Mouse (Mus musculus): ENCODE measurements around the gene Pank1.

Gene Pank1

DNA sequence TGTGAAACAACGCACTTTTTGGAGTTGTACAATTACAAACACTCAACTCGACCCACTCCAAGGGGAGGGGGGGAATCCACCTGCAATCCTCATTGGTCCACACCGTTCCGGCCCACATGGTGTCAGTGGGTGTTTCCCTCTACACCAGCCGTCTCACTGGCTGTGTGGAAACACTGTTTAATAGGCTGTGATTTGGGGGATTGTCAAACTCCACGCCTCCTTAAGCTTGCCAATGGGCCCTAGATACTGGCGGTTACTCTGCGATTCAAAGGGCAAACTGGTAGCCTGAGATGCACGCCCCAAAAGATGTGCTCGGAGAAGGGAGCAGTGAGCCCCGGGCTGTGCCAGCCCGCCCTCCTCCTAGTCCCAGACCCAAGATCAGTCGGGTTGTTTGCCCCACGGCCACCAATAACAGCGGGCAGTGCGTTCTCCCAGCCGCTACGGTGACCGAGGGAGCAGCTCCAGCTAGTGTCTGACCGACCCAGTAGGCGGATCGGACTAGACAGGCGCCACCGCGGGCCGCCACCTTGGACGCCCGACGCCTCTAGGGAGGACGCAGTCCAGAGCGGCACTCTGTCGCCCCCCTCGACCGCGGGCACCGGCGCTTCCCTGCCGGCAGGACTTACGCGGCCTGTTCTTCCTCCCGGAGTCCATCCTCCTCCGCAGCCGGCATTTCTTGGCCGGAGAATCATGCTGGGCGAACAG lies 1.2 kb downstream of the Pank1 start:
- peak; percentile 72 to 73 for DNase-seq

DNA sequence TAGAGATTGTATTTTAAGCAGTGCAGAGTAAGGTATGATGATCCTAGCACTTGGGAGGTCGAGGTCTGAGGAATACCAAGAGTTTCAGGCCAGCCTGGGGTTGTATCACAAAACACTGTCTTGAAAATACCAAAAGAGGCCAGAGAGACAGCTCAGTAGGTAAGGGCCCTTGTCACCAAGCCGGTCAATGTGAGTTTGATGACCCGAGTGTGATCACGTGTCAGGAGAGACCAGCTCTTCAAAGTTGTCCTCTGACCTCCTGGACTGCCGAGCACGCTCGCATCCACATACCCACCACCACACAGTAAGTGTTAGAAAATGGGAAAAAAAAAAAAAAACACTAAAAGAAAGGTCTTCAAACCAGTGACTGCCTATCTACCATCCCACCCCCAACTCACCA lies 2.6 kb downstream of the Pank1 start:
- DNase-seq: no peak

DNA sequence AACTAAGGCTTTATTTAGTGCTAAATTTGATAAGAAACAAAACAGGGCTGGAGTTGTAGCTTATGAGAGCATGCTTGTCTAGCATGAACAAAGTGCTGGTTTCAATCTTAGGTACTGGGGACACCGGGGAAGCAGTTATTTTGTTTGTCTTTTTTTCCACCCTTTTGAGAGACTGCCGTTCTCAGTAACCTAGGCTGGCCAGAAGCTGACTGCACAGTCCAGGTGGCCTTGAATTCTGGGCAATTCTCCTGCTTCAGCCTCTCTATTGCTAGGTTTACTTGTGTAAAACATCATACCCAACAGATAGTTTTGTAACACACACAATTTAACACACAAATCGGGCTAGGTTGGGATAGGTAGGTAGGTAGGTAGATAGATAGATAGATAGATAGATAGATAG lies 9.9 kb downstream of the Pank1 start:
- DNase-seq: no peak

DNA sequence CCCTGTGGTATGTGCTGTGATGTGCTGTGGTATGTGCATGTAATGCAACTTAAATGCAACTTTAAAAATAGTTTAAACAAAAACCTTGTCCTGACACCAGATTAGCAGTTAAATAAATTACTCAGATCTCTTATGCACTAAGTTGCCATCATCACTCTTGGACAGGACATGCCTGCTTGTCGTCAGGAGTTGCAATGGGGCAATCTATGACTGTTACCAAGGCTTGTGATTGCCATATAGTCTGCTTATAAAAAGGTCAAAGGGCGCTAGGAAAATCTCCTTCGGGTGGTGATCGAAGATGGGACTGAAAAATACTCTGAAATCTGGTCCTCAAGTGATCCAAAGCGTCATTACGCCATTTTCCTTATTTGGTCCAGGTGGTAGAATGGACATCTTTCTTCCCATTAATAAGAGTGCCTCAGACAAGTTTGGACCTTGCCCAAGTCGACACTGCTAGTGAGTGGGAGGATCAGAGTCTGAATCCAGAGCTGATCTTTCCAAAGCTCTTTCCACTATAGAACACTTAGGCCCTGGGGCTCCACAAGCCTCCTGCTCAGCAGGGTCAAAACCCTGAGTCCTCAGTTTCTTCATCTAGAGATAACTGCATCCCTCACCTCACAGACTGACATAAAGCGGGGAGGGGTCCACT lies 11.0 kb downstream of the Pank1 start:
- no peak for DNase-seq

DNA sequence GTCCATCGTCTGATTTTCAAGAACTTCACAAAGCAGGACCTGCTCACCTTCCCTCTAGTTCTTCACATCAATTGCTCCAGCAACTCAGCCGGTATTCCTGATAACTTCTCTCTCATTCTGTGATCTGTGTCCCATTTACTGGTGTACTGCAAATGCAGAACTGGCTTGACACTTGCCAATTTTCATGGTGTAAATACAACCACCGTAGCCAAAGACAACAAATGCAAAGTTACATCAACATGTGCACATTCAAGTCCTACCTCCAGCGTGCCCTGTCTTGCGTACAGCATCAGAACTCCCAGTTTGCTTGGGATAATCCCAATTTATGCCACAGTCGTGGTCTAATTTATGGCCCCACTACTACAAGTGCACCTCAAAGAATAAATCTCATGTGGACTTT lies 15.5 kb downstream of the Pank1 start:
- no peak for DNase-seq

DNA sequence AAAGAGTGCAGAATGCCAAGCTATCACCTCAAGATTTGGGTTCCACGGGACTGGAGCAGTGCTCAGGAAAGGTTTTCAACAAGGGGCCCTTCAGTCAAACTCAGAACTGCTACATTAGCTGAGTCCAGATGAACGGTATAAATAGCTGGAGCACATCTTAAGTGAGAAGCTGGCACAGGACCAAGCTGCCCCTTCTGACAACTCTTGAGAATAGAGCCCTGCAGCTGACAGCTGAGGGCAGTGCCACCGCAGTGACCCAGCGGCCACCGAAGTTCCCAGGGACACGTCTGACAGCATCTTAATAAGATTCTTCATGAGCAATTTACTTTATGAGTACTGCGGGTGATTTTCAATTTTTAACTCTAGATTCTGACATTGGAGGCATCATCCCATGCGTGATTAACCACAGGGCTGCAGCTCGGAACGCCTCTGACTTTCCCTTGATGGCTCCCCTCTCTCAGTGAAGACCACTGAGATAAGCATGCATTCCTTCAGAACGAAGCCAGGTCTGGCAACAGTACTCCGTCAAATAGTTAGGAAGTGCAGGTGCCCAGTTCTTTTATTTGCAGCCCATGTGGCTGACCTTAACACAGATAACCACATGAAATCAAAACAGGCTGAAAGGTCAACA lies 23.1 kb downstream of the Pank1 start:
- DNase-seq: no peak

DNA sequence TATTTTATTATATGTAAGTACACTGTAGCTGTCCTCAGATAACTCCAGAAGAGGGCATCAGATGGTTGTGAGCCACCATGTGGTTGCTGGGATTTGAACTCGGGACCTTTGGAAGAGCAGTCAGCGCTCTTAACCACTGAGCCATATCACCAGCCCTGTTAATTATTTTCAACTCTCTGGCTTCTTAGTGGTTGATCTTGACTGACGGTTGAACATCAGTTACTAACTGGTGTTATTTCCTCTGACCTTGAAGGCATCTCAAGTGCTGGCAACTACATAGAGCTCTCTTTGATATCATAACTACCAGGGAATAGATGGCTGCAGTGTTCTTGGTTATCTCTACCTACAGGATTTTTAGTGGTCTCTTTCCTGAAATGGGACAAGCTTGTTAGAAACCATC lies 28.1 kb downstream of the Pank1 start:
- DNase-seq: no peak

DNA sequence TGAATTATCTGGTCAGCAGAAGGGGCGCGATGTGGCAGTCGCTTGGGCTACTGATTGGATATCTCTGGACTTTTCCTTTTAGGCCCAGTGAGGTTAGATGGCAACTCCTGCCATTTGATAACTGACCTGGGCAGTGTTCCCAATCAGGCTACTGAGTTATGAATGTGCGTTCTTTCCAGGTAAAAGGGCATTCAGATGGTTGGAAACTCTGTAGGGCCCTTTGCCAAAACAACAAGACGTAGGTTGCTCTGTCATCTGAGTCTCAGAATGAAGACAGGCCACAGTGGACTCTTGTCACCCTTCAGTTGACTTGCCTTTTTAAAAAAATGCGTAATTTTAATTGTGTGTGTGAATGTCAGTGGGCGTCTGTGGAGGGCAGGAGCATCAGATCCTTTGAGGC lies 29.8 kb downstream of the Pank1 start:
- DNase-seq: no peak

DNA sequence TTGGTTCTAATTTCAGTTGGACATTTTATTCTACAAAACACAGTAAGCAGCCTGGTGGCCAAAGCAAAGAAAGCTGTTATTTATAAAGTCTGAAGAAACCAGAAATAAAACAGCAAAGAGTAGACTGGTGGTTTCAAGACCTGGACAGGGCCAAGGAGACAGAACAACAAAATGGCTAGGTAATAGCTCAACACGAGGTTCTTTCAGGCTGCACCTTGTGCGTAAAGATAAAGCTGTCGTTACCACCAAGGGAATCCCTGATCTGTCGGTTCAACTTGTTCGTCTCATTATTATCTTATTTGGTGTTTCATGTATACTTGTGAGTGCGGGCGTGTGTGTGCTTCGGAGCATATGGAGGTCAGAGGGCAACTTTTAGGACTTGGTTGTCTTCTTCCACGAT lies 31.1 kb downstream of the Pank1 start:
- no peak for DNase-seq

DNA sequence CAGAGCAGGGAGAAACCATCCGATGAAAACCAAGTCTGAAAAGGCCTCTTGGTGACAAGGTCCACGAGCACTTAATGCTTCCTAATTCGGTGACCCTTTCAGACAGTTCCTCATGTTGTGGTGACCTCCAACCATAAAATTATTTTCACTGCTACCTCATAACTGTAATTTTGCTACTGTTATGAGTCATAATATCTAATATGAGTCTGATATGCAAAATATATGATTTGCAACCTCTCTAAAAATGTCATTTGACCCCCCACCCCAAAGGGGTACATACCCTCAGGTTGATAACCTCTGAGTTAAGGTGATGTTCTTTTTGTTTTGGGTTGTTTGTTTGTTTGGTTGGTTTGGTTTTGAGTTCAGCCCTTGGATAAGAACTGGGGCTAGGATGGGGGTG lies 32.2 kb downstream of the Pank1 start:
- no peak for DNase-seq

DNA sequence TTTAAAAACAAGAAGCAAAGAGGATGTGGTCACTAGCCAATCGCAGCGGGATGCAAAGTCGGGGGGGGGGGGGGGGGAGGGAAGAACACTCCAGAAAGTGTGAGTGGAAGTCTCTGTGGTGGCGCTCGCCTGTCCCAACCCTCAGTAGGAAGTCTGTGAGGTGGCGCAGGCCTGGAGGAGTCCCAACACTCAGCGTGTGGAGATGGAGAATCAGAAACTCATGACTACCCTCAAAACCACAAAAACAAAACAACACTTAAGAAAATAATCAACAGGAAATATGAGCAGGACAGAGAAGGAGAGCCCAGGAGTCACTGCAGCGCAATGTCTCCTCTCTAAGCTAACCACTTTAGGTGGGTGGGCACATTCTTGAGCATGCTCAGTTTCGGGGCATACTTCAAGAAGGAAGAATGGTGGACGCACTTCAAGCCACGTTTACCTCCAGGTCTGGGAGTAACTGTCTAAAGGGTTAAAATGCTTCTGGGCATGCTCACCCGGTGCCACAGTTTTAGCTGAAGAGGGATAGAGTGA lies 32.7 kb downstream of the Pank1 start:
- DNase-seq: peak in 1 of 2 experiments; percentile 7

DNA sequence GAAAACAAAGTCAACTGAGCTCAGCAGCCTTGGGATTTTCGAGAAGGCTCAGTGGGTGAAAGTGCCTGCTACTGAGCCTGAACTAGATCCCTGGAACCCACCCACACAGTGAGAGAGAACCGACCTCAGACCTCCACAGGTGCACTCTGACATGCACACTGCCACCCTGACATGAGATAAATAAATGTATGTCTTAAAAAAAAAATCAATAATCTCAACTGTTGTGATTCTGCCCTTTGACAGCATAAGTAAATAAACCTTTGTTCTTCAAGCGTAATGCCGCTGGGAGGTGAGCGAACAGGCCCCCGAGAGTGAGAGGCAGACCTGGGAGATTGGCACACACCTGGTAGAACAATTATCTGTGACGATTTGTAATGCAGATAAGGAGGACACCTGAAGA lies 33.2 kb downstream of the Pank1 start:
- DNase-seq: peak in 1 of 2 experiments; percentile 6

DNA sequence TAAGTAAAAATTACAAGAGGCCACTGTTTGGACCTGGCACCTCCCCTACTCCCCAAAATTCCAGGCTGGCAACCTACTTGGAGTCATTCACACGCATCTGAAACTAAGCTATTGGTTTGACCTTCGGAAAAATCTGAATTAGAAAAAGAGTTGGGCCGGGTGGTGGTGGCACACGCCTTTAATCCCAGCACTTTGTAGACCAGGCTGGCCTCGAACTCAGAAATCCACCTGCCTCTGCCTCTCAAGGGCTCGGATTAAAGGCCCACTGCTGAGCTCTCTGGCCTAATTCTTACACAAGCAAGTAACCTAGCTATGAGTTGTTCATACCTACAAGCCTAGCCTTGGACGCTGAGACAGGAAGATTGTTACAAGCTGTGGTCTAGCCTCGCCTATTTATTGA lies 33.9 kb downstream of the Pank1 start:
- DNase-seq: no peak

DNA sequence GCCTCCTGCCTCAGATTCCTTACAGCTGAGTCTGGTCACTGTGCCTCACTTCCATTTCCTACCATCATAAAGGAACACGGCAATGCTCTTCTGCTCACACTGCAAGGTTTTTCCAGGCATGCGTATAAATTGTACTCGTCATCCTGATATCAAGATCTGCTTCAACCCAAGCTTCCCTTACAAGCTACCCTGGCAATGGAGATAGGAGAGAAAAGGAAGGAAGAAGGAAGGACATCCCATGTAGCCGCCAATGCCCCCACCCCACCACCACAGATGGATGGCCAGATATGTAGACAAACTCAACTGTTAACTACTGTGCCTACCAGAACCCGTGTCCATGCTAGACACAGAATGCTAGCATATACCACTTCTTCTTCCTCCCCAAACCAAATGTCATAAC lies 34.5 kb downstream of the Pank1 start:
- DNase-seq: no peak

DNA sequence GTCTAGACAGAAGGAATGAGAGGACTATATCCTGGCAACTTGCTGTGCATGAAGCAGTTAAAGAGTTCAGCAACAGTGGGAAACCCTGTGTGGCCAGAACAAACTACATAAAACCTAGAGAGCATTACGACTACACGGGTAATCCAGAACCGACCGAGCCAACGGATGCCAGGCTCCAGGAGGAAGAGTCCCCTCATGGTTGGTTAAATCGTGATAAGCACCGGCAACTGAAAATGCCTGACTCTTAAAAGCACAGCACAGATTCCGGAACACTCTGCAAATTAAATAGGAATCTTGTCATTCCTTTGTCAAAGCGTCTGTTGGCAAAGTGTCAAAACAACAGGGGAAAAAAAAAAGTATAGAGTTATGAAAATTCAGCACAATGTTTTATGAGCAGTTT lies 35.2 kb downstream of the Pank1 start:
- no peak for DNase-seq

DNA sequence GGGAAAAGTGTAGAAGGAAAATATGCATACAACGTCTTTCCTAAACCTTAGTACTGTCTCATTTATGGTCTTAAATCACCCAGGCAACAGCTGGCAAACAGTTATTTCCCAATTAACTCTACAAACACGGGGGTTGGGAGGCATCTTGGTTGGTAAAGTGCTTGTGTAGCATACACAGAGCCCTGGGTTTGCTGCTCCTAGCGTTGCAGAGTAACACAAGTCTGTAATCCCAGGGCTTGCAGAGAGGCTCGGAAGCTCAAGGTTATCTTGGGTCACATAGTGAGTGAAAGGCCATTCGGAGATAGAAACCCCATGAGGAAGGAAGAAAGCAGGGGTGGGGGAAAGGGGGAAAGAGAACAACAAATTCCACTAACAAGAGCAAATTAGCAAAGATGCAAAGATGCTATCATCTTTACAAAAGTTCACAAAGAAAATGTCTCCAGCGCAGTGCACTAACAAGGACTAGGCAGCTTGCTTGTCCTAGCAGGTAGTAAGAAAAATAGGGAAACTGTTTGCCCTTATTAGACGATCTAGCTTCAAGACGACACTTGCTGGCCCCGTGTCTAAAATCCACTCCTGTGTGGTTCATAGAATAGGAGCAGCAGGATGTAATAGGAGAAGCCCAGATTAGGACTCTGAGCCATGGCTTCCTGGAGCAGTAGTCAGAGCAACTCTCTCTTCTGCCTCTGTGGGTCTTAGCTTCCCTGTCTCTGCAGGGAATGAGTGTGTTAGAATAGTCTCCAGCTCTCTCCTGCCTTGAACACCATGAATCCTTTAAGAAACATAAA lies 37.3 kb downstream of the Pank1 start:
- DNase-seq: no peak

DNA sequence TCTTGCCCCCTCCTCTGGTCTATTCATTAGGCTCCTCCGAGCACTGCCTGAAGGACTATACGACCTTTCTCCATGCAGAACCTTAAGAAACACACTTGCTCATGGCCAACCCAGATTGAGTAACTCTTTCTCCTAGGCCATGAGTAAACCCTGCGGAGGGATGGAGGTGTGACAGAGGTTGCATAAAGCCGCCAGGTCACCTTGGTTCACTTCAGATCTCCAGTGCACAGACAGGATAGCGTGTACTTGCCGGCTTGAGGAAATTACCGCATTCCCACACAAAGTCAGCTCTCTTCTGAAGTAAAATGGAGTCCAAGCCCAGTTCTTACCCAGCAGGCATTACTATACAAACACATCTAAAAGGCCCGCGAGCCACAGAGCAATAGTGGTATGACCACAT lies 40.6 kb downstream of the Pank1 start:
- DNase-seq: no peak

DNA sequence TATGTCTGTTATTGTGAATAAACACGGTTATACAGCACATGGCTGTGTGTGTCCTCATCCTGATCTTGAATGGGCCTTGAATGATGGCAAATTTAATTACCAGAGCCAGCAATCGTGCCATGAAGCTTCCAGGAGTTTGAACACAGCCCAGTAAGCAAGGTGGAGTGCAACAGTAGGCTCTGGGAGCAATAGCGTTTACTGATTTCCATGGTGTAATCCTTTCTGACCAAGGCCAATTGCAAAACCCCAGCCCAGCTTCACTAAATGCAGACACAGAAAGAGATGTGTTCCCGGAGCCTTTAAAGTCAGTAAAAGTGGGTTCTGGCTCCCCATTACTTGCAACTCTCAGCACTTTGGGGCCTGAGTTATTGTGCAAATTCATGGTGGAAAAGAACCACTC lies 47.6 kb downstream of the Pank1 start:
- no peak for DNase-seq

DNA sequence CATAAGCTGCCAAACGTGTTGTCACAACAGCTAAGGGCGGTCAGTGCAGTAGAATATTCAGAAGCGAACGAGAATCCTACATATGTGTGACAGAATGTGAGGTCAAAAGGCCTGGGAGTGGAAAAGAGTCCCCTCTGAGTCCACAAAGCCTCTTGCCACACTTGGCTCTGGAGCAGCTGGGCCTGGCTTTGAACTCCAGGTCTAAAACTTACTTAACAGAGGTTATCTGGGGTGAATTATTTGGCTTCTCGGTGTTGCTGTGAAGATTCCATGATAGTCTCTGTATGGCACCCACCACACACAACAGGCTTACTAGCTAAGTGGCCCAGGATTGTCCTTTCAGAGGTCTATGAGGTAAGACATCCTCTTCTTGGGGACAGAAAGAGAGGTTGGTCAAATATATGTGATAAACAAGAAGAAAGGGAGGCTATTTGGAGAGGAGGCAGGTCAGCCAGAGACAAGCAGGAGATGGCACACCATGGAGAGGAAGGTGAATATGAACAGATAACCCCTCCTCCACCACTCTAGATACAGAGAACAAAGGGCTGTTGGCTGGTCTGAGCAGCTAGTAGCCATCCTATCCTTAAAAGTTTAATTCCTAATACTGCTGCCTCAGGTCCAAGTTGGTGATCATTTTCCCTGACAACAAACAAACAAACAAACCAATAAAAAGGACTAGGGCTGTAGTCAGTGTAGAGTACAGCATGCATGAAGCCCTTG lies 51.2 kb downstream of the Pank1 start:
- no peak for DNase-seq

DNA sequence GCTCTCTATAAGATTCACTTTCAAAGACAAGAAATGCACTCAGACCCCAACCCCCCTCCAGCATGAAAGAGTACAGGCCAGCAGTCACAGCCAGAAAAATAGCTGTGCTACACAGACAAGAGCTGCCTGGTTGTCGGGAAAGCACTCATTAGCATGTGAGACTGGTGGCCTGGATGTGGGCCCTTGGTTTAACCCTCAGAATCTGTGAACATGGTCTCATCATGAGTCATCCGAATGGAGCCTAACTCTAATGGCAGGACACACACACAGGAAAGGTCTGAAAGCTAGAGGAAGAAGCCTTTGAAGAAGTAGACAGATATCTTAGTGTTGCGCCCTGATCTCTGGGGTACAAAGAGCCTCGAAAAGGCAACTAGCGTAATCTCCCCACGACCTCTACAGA lies 51.8 kb downstream of the Pank1 start:
- DNase-seq: no peak

DNA sequence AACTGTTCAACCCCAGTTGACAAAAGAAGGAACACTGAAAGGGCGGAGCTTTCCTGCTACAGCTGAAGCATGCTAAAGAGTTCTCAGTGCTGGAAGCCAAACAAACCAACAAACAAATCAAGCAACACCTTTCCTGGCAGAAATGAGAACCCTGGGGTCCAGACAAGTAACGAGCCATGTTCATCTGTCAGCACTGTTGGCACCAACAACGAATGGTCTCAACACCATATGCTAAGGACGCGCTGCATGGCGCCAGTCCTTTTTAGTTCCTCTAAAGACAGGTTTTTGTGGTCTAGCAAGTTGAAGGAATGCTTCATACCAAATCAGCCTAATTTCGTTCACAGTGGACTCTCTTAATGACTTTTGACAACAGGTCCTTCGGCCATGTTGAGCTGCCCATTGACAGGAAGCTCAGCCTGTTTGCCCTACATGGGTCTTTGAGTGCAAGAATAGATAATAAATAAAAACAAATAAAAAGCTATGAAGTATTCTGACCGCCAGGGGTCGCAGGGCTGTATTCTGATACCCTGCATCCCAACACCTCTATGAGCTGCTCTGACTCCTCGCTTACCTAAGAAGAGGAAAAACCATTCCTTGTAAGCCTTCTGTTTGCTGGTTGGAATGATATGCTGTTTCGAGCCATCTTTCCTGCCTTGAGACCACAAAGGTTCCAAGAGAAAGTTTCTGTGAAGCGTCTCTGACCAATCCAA lies 53.2 kb downstream of the Pank1 start:
- peak; percentile 12 to 18 for DNase-seq

DNA sequence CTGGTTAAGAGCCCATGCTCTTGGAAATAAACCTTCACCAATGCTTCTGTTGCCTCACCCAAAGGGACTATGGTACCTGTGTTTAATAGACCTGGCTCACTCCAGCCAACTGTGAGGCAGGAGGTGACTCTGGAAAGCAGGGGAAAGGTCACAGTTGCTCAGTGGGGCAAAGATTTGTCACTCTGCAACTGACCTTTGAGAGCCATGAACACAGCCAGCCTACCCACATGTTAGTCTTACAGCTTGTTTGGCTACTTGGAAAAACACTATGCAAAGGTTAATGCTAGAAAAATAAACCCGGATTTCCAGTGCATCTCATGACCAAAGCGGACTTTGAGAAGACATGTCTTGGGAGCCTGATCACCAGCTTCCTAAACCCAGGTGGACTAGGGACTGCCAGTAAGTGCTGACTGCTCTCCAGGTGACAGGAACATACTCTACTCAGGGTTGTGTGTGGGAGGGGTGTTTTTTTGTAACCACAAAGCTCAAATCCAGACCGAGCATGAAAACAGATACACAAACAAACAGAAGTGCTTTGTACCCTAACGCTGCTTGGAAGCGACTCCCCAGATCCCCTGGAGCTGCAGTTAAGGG lies 59.6 kb downstream of the Pank1 start:
- DNase-seq: no peak
